Comparison of ENCODE assay signal across 7 mouse cellular contexts in the genomic region with DNA sequence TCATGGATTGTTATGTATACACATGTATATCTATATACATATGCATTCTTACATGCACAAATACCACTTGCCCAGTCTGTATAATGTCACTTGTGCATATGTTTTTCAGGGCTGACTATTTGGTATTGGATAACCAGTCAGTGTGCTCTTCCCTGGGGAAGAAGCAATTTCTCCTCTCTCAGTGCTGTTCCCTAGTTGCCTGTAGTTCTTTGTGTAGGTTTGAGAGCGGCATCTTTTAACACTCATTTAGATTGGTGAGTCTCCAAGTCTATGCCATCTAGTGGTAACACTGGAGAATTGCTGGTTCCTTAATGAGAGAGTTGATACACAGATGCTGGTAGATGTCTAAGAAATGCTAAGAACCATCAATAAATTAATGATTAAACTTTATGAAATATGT. TPM values are rescaled to one million over a fixed set of nuclear protein-coding genes. Genes with fewer than 3 reads are reported as not detected.
A peak's percentile ranks its signal among the peaks of the same experiment; 100 is the strongest.
DNase-seq lines count a peak whose midpoint lies in the region; ATAC-seq lines count a peak whose summit lies in the region.

No protein-coding gene starts in this region.

- no peak overlapping the region for H3K4me2 ChIP-seq in lung, embryonic 16.5 days (ENCODE audit: low read depth, low read length)
- H3K4me2 ChIP-seq in hindbrain, embryonic 12.5 days (replicated peaks), result no peak overlapping the region
- H3K4me2 ChIP-seq in neural tube, embryonic 15.5 days, result no peak overlapping the region

- H3K27me3 ChIP-seq in lung, embryonic 16.5 days (ENCODE audit: control insufficient read depth, insufficient read depth, low read depth, low read length), result no peaks in the 10 kb centered on the region
- H3K27me3 ChIP-seq in hindbrain, embryonic 12.5 days, result no peaks in the 10 kb centered on the region
- H3K27me3 ChIP-seq in neural tube, embryonic 15.5 days (replicated peaks), result no peaks in the 10 kb centered on the region

- 0% methylated on average over 1 of the region's 1 CpGs for WGBS in lung, embryonic 16.5 days
- 0% methylated on average over 1 of the region's 1 CpGs for WGBS in hindbrain, embryonic 12.5 days
- WGBS in neural tube, embryonic 15.5 days, result 0% methylated on average over 1 of the region's 1 CpGs

- no peak overlapping the region for H3K27ac ChIP-seq in lung, embryonic 16.5 days (ENCODE audit: low read length)
- H3K27ac ChIP-seq in hindbrain, embryonic 12.5 days, result no peak overlapping the region
- no peak overlapping the region for H3K27ac ChIP-seq in neural tube, embryonic 15.5 days (replicated peaks)

- H3K4me3 ChIP-seq in lung, embryonic 16.5 days (ENCODE audit: low read length), result no peak overlapping the region
- no peak overlapping the region for H3K4me3 ChIP-seq in hindbrain, embryonic 12.5 days
- H3K4me3 ChIP-seq in neural tube, embryonic 15.5 days (replicated peaks), result no peak overlapping the region

- H3K9me3 ChIP-seq in lung, embryonic 16.5 days (ENCODE audit: control insufficient read depth, low read length), result no peaks in the 10 kb centered on the region
- H3K9me3 ChIP-seq in hindbrain, embryonic 12.5 days (replicated peaks), result no peaks in the 10 kb centered on the region
- H3K9me3 ChIP-seq in neural tube, embryonic 15.5 days (replicated peaks), result no peaks in the 10 kb centered on the region

- DNase-seq in lung, postnatal 10 days, result no peak
- peak; percentile 2 for DNase-seq in c-Kit-positive CD71-positive TER-119-negative erythroid progenitor cells, embryonic 14.5 days (ENCODE audit: low read depth)
- no peak for DNase-seq in layer of hippocampus, adult 11-12 months (ENCODE audit: low spot score)
- no peak for DNase-seq in right cerebral cortex, postnatal 36 days (ENCODE audit: low spot score in 2 of 2)

- H3K9ac ChIP-seq in lung, embryonic 16.5 days (ENCODE audit: low read length), result no peak overlapping the region
- no peak overlapping the region for H3K9ac ChIP-seq in hindbrain, embryonic 12.5 days
- no peak overlapping the region for H3K9ac ChIP-seq in neural tube, embryonic 15.5 days (replicated peaks)

- no peaks in the 10 kb centered on the region for H3K4me1 ChIP-seq in lung, embryonic 16.5 days (replicated peaks; ENCODE audit: control insufficient read depth, insufficient read depth, low read length)
- no peaks in the 10 kb centered on the region for H3K4me1 ChIP-seq in hindbrain, embryonic 12.5 days
- 0 out of 2 replicates have a peak, but pooled peaks cover 4% of the 10 kb centered on the region for H3K4me1 ChIP-seq in neural tube, embryonic 15.5 days

- ATAC-seq in lung, embryonic 16.5 days (ENCODE audit: low read depth), result 0 out of 2 replicates have a peak, but pooled peaks have one; percentile 41
- ATAC-seq in hindbrain, embryonic 12.5 days (ENCODE audit: low FRiP score), result peak; percentile 67
- peak; percentile 73 for ATAC-seq in neural tube, embryonic 15.5 days (ENCODE audit: low FRiP score)

- H3K36me3 ChIP-seq in lung, embryonic 16.5 days (ENCODE audit: control insufficient read depth, insufficient read depth, low read length), result no peaks in the 10 kb centered on the region
- no peaks in the 10 kb centered on the region for H3K36me3 ChIP-seq in hindbrain, embryonic 12.5 days
- no peaks in the 10 kb centered on the region for H3K36me3 ChIP-seq in neural tube, embryonic 15.5 days

RNA-seq across cellular contexts. Expression of gene Fam135a, which starts 34.7 kb away (rescaled TPM):
- polyA plus RNA-seq in lung, embryonic 16.5 days (2015; fragmentation: Nextera tagmentation; extraction: Ambion mirVana), result 29.5 and 34.6 TPM in 2 replicates
- polyA plus RNA-seq in hindbrain, embryonic 12.5 days (2016; fragmentation: Nextera tagmentation; extraction: Ambion mirVana), result 46.1 and 47.6 TPM in 2 replicates
- 22.9 and 24.1 TPM in 2 replicates for polyA plus RNA-seq in neural tube, embryonic 15.5 days (2015; fragmentation: Nextera tagmentation; extraction: Ambion mirVana)

RNA-seq across cellular contexts. Expression of gene Col9a1, which starts 42.6 kb away (rescaled TPM):
- 12.7 and 13.1 TPM in 2 replicates for polyA plus RNA-seq in lung, embryonic 16.5 days (2015; fragmentation: Nextera tagmentation; extraction: Ambion mirVana)
- 101 and 107 TPM in 2 replicates for polyA plus RNA-seq in hindbrain, embryonic 12.5 days (2016; fragmentation: Nextera tagmentation; extraction: Ambion mirVana)
- polyA plus RNA-seq in neural tube, embryonic 15.5 days (2015; fragmentation: Nextera tagmentation; extraction: Ambion mirVana), result 7.0 and 11.5 TPM in 2 replicates
